Mouse (Mus musculus): ENCODE measurements around the gene Mgst1. TPM values are rescaled to one million over a fixed set of nuclear protein-coding genes. Genes with fewer than 3 reads are reported as not detected.

The Mgst1 gene
- polyA plus RNA-seq, 1 experiment from 2014 or later, result 78.7 TPM

GRCm38 (mm10) chr6:138143450-138143849 lies 3.3 kb downstream of the Mgst1 start:
- Histone ChIP-seq H3K27me3 (replicated peaks; ENCODE audit: low read depth, poor library complexity, severe bottlenecking) (no peaks in the 10 kb centered on the region), H3K27ac (replicated peaks) (no peak overlapping the region), H3K9me3 (no peaks in the 10 kb centered on the region), H3K4me1 (peaks cover 37% of the 10 kb centered on the region), H3K4me3 (no peak overlapping the region), H3K36me3 (replicated peaks) (no peaks in the 10 kb centered on the region; the same call in 1 of the 2 replicates)
- WGBS, result 81% methylated on average over 3 of the region's 3 CpGs
- no peak for DNase-seq (ENCODE audit: low spot score)

- Histone ChIP-seq H3K9me3 (no peaks in the 10 kb centered on the region; the same call in 1 of the 2 replicates), H3K36me3 (replicated peaks) (peaks cover 23% of the 10 kb centered on the region), H3K4me1 (no peaks in the 10 kb centered on the region), H3K4me3 (no peak overlapping the region), H3K27me3 (replicated peaks; ENCODE audit: low read depth, poor library complexity, severe bottlenecking) (no peaks in the 10 kb centered on the region), H3K27ac (replicated peaks) (no peak overlapping the region)
- peak; percentile 79 for DNase-seq (ENCODE audit: low spot score)
- 34% methylated on average over 5 of the region's 5 CpGs for WGBS
Measured at GRCm38 (mm10) chr6:138153111-138153510, 13.0 kb downstream of the Mgst1 start.

- Histone ChIP-seq H3K27ac (replicated peaks) (no peak overlapping the region), H3K9me3 (no peaks in the 10 kb centered on the region)
- WGBS, result 80% methylated on average over 7 of the region's 7 CpGs
Measured at GRCm38 (mm10) chr6:138163920-138164319, 23.8 kb downstream of the Mgst1 start.

GRCm38 (mm10) chr6:138171480-138172224 lies 31.5 kb downstream of the Mgst1 start:
- no peak overlapping the region for H3K27ac ChIP-seq (replicated peaks)
- WGBS, result 72% methylated on average over 15 of the region's 15 CpGs
- H3K4me1 ChIP-seq, result peaks cover 6% of the 10 kb centered on the region; the same call in 1 of the 2 replicates
- no peaks in the 10 kb centered on the region for H3K9me3 ChIP-seq
- H3K27me3 ChIP-seq (replicated peaks; ENCODE audit: low read depth, poor library complexity, severe bottlenecking), result no peaks in the 10 kb centered on the region
- no peaks in the 10 kb centered on the region for H3K36me3 ChIP-seq (replicated peaks)
- no peak overlapping the region for H3K4me3 ChIP-seq
- DNase-seq (ENCODE audit: low spot score), result peak; percentile 22

More at GRCm38 (mm10) chr6:138163920-138164319, 23.8 kb downstream of the Mgst1 start:
- H3K4me1 ChIP-seq, result 0 out of 2 replicates have a peak, but pooled peaks cover 3% of the 10 kb centered on the region
- H3K27me3 ChIP-seq (replicated peaks; ENCODE audit: low read depth, poor library complexity, severe bottlenecking), result no peaks in the 10 kb centered on the region
- H3K36me3 ChIP-seq (replicated peaks), result no peaks in the 10 kb centered on the region
- no peak overlapping the region for H3K4me3 ChIP-seq
- DNase-seq (ENCODE audit: low spot score), result peak; percentile 52

Other genes starting within 250 kb of the Mgst1 start
- gene Slc15a5, start 60.4 kb upstream of the Mgst1 start, polyA plus RNA-seq (2016; fragmentation: Nextera tagmentation; extraction: Ambion mirVana), result not detected in 2 replicates